Mouse (Mus musculus) bone marrow, adult 2 months (tissue): ENCODE measurements around the gene Sart3.

Source experiments
- CTCF ChIP-seq: fragments of 200-500 bp; IDR thresholded peaks from 2 replicates; pipeline ENCODE4 v1.5.1; 2011; ENCODE audit warnings: low read length, control low read depth; ENCODE audit not compliant: control insufficient read depth, insufficient read depth
- POLR2A ChIP-seq: fragments of 200-500 bp; IDR thresholded peaks from 2 replicates; pipeline ENCODE4 v1.6.1; 2011; ENCODE audit warnings: low read depth, mild to moderate bottlenecking, control low read depth, low read length, borderline replicate concordance; ENCODE audit not compliant: control insufficient read depth

- TF ChIP-seq POLR2A = peak; percentile 28; the same call in 1 of the 2 replicates
- TF ChIP-seq CTCF = peak; percentile 87
Observed at GRCm38 (mm10) chr5:113815638-113816152, 43.4 kb upstream of the Sart3 start.
